Mouse (Mus musculus): ENCODE measurements around the gene Fndc3b.
"Not testable (repeated sequence)": the region's sequence is repeated elsewhere in the genome, so short reads cannot be mapped to it uniquely, and the experiment has no call there.

The Fndc3b gene

DNA sequence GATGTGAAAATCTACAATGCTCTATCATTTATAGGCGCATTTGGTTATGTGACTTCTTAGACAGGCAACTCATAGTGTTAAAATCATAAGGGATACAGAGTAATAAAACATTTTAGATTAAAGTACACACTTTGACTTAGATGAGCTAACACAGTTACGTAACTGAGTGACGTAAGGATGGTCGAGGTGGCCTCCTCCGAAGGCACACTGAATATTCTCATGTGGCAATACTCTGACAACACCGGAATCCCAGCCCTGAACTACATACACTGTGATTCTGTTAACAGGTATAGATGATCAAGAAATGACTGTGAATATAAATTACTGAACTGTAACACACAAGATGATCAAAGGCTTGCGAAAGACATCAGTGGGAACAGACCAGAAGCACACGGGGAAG lies 292.5 kb downstream of the Fndc3b start:
- in situ Hi-C loops (cut with MseI, MboI), result no loop called here

DNA sequence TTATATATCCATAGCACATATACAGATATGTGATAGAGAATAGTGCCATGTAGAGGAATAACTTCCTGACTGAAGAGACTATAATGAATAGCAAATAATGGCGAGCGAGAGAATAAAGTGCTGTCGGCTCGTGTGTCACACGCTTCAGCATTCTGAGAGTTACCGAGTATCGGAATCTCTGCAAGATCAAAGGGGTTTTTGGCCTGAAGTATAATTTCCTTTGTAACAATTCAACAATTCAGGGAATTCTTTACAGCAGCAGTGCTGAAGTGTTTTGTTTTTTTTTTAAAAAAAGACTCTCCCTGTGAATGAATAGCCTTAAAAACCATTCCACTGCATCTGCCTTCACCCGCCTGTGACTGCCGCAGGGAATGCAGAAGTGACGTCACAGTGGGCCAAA lies 294.3 kb downstream of the Fndc3b start:
- in situ Hi-C loops (cut with MseI, MboI), result no loop called here

DNA sequence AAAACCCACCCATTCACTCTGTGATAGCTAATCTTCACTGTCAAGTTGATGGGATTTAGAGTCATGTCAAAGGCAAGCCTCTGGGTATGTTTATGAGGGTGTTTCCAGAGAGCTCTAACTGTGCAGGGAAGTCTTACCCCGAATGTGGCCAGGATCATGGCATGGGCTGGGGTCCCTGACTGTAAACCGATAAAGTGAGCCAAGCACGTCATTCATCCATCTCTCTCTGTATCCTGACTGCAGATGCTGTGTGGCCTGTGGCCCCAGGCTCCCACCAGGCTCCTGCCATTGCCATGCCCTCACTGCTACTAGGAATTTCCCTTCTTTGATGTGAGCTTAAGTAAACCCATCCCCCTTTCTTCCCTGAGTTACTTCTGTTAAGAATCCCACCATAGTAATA lies 297.5 kb downstream of the Fndc3b start:
- in situ Hi-C loops (cut with MseI, MboI), result no loop called here

DNA sequence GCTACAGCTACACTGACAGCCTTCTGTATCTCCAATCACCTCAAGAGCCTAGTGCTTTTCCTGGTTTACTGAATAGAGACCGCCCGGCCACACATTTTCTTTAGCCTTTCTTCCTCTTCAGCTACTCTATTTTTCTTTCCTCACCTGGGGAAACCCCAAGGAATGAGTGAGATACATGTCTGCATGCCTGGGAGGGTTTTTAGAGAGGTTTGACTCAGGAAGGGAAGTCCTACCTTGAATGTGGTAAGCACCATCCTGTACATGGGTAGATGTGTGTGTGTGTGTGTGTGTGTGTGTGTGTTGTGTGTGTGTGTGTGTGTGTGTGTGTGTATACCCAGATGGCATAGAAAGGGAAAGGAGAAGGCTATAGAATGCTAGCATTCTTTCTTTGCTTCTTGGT lies 299.8 kb downstream of the Fndc3b start:
- in situ Hi-C loops (cut with MseI, MboI), result no loop called here

DNA sequence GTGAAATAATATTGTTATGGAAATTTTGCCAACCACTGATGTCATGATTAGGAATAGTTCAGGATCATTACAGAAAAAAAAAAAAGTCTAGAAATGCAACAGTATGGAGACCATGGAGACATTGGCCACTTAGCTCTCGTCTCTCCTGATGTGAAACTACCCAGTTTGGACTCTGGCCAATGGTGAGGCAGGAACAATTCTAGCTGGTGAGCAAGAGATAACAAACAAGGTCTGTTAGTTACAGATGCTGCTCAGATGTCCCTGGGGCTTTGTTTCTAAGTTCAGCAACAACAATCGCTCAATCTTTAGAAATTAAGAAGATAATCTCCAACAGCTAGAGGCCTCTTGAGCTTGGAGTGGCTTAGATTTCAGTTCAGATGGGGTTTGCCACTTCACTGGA lies 302.5 kb downstream of the Fndc3b start:
- in situ Hi-C loops (cut with MseI, MboI), result no loop called here

DNA sequence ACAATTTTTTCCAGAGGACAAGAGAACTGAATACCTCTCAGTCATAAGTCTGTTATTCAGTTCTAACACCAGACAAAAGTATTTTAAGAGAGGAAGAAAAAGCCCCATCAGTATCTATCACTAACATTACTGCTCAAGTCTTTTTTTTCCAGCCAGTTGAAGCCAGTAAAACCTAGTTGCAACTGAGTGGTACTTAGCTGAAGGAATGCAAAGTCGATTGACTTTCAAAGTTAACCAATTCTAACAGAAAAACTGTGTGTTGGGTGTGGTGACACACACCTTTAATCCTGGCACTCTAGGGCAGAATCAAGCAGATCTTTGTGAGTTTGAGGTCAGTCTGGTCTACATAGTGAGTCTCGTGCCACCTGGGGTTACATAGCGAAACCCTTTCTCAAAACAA lies 304.7 kb downstream of the Fndc3b start:
- in situ Hi-C loops (cut with MseI, MboI), result no loop called here

DNA sequence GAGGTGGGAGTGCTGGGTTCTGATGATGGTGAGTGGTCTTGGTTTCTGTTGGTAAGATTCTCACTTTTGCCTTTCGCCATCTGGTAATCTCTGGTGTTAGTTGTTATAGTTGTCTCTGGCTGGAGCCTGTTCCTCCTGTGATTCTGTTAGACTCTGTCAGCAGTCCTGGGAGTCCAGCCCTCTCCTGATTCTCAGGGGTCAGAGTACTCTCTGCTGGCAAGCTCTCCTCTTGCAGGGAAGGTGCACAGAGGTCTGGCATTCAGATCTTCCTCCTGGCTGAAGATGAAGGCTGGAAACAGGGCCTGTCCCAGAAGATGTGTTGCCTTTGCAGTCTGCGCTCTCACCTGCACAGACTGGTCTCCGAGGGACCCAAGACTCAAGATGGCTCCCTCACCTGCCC lies 310.1 kb downstream of the Fndc3b start:
- in situ Hi-C loops (cut with MseI, MboI), result not testable (repeated sequence)

DNA sequence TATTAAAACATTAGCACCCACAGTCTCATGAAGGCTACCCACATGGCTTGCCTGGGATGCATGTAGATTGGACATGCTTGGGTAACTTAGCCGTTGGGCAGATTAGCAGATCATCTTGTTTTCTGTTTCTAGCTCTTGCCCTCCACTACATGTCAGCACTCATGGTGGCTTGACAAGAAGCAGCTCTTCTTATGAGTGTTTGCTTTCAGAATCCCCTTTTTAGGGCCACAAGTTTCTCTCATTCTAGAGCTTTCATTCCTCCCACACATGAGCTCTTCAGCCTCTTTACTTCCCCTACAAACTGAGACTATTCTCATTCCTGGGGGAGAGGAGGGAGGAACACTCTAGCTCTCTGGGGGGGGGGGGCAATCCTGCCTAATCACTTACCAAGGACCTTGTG lies 321.2 kb downstream of the Fndc3b start:
- in situ Hi-C loops (cut with MseI, MboI), result no loop called here

DNA sequence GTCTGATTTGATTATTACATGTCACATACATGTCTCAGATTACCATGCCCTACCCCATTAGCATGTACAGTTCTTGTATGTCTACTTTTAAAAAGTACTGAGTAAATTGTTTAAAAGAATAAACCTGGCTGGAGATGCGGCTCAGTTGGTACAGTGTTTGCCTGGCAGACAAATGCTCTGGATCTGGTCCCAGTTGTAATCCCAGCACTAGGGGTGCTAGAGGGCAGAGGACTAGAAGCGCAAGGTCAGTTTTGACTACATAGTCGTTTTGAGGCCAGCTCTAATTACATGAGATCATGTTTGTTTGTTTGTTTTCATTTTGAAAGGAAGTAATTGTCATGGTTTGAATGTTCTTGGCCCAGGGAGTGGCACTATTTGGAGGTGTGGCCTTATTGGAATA lies 326.3 kb downstream of the Fndc3b start:
- in situ Hi-C loops (cut with MseI, MboI), result no loop called here

DNA sequence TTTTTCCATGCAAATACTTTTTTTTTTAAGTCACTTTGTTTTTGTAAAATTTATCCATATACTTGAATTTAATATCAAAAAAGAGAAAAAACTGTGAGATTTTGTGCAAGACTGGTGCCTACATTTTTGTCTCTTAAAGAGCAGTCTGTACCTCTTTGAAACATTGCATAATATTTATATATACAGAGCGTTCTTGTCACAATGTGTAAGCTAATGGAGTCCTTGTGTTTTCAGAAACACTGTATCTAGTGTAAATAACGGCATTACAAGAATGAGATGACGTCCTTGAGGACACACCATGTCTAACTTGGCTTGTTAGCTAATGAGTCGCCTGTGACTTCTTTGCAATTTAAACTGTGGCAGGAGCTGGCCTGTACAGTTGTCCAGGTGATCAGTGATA lies 333.2 kb downstream of the Fndc3b start:
- in situ Hi-C loops (cut with MseI, MboI), result no loop called here

DNA sequence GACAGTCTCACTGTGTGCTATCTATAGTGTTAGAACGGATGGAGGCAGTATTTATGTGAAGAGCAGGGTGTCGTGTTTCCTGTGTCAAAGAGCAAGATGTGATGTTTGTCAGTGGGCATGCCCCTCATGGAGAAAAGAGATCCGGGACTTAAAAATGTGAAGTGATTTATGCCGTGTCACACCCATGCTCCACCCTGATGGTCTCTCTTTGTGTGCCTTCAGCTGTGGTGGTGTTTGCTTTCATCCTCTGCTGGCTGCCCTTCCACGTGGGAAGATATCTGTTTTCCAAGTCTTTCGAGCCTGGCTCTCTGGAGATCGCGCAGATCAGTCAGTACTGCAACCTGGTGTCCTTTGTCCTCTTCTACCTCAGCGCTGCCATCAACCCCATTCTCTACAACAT lies 336.7 kb downstream of the Fndc3b start:
- in situ Hi-C loops (cut with MseI, MboI), result no loop called here

DNA sequence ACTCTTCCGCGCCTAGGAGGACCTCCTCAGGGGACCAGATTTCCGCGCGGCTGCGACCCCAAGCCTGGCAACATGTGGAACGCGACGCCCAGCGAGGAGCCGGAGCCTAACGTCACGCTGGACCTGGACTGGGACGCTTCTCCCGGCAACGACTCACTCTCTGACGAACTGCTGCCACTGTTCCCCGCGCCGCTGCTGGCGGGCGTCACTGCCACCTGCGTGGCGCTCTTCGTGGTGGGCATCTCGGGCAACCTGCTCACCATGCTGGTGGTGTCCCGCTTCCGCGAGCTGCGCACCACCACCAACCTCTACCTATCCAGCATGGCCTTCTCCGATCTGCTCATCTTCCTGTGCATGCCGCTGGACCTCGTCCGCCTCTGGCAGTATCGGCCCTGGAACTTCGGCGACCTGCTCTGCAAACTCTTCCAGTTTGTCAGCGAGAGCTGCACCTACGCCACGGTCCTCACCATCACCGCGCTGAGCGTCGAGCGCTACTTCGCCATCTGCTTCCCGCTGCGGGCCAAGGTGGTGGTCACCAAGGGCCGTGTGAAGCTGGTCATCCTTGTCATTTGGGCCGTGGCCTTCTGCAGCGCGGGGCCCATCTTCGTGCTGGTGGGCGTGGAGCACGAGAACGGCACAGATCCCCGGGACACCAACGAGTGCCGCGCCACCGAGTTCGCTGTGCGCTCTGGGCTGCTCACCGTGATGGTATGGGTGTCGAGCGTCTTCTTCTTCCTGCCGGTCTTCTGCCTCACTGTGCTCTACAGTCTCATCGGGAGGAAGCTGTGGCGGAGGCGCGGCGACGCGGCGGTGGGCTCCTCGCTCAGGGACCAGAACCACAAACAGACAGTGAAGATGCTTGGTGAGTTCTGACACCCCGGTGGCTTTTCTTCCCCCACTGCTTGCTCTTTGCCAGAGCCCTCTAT lies 339.1 kb downstream of the Fndc3b start:
- in situ Hi-C loops (cut with MseI, MboI), result no loop called here

DNA sequence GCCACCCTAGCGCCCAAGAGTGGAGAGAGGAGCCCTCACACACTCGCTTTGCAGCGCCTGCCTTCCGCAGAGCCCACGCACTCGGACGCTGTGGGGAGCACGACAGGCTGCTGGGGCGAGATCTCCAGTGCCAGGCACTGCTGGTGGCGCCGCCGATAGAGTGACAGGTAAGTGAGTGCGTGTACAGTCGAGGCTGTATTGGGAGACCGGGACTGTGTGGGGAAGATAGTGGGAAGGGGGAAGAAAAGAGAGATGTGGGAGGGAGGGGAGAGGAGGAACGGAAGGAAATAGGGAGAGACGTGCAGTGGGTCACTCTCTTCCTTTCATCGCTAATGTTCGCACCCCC lies 339.9 kb downstream of the Fndc3b start, which contains the start of gene Ghsr:
Gene Ghsr (plus strand): TSS at position 76 of the 346 bp plus-strand sequence.
- in situ Hi-C loops (cut with MseI, MboI), result no loop called here

DNA sequence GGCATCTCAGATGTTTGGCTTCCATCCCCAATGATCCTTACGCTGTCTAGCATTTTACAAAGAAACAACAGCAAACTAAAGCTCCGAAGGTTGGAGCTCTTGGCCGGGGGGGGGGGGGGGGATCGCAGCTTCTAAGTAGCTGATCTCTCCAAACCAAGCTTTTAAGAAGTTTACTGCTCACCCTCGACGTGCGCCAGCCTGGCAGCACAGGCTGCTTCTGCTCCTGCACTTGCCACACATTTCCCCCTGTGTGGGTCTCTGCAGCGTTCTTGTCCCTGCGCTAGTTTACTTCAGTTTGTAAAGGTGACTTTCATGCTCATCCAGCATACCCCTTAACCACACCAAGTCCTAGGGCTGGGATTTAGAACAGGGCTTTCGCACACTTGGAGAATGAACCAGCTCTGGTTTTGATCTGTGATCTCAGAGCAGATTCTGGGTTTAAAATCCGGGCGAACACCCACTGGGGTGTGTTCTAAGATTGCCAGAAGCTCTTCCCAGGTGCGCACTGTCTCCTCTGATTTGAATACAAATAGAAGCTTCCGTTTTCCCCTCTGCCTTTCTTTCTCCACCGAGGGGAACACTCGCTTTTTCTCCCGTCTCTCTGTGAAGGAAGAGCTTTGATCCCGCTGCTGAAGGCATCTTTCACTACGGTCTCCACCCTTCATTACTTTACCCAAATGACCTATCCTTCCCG lies 340.4 kb downstream of the Fndc3b start:
- in situ Hi-C loops (cut with MseI, MboI), result no loop called here

DNA sequence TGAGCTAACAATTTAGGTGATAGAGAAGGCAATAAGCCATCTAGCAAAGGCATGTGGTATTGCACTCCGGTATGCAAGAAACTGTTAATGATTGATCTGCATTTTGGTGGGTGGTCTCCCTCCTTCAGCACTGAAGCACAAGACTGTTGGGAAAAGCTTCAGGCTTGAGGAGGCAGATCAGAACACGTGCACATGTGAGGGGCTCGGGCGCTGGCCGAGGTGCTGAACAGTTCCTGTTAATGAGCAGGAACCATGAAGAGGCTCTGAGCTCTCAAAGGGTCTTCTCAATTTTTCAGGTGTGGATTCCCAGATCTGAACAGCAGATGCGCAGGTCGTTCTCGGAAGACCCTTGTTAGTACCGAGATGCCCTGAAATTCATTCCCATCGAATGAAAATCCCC lies 341.0 kb downstream of the Fndc3b start:
- in situ Hi-C loops (cut with MseI, MboI), result no loop called here
